Mouse (Mus musculus) thymus, adult 2 months (tissue): ENCODE measurements at regions not wholly inside any gene's neighbourhood (a gene's known extent, or its start where the extent isn't known, plus 50 kb on each side); places are given as distances from the start of the nearest gene placed in this dataset.

Source experiments
- CTCF ChIP-seq: fragments of 200-500 bp; IDR thresholded peaks from 2 replicates; pipeline ENCODE4 v1.5.1; 2012; ENCODE audit warnings: mild to moderate bottlenecking, control low read depth, low read length, moderate library complexity, borderline replicate concordance; ENCODE audit not compliant: control insufficient read depth, poor library complexity, insufficient read depth; ENCODE audit errors: extremely low read depth
- POLR2A ChIP-seq: fragments of 200-500 bp; IDR thresholded peaks from 2 replicates; pipeline ENCODE4 v1.6.1; 2012; ENCODE audit warnings: mild to moderate bottlenecking, low read length, control low read depth, moderate library complexity; ENCODE audit not compliant: control insufficient read depth, poor library complexity, insufficient read depth; ENCODE audit errors: extremely low read depth

GRCm38 (mm10) chr6:37779893-37780292 lies 90.7 kb upstream of the Trim24 start:
- TF ChIP-seq CTCF, result no peak
- no peak for TF ChIP-seq POLR2A
